Mouse (Mus musculus) embryo, embryonic 10.5 days (tissue): Measurements from ENCODE around the gene Bach2.

Source experiments
- DNase-seq: peaks from one replicate; pipeline ENCODE4 v3.0.0-alpha.2; 2015; ENCODE audit warnings: low spot score

Bach2 gene

GRCm38 (mm10) chr4:32389107-32389800 lies 150.7 kb downstream of the Bach2 start:
- no peak for DNase-seq

- no peak for DNase-seq
Measured at GRCm38 (mm10) chr4:32391260-32391659, 152.7 kb downstream of the Bach2 start.

GRCm38 (mm10) chr4:32393226-32393625 lies 154.6 kb downstream of the Bach2 start:
- no peak for DNase-seq

- DNase-seq, result no peak
Measured at GRCm38 (mm10) chr4:32393951-32394350, 155.3 kb downstream of the Bach2 start.

GRCm38 (mm10) chr4:32394850-32395249 lies 156.2 kb downstream of the Bach2 start:
- no peak for DNase-seq

- DNase-seq, result no peak
Measured at GRCm38 (mm10) chr4:32401459-32401858, 162.9 kb downstream of the Bach2 start.

- DNase-seq, result no peak
Measured at GRCm38 (mm10) chr4:32403506-32403905, 164.9 kb downstream of the Bach2 start.

GRCm38 (mm10) chr4:32405149-32405882 lies 166.7 kb downstream of the Bach2 start:
- no peak for DNase-seq

GRCm38 (mm10) chr4:32405985-32406384 lies 167.4 kb downstream of the Bach2 start:
- DNase-seq, result no peak

GRCm38 (mm10) chr4:32408535-32408934 lies 169.9 kb downstream of the Bach2 start:
- no peak for DNase-seq

GRCm38 (mm10) chr4:32409116-32409880 lies 170.7 kb downstream of the Bach2 start:
- DNase-seq, result no peak

GRCm38 (mm10) chr4:32413063-32413462 lies 174.5 kb downstream of the Bach2 start:
- no peak for DNase-seq

GRCm38 (mm10) chr4:32413505-32413904 lies 174.9 kb downstream of the Bach2 start:
- no peak for DNase-seq

GRCm38 (mm10) chr4:32414959-32415358 lies 176.4 kb downstream of the Bach2 start:
- DNase-seq, result no peak

- DNase-seq, result no peak
Measured at GRCm38 (mm10) chr4:32417939-32418338, 179.3 kb downstream of the Bach2 start.

- DNase-seq, result no peak
Measured at GRCm38 (mm10) chr4:32421570-32421969, 183.0 kb downstream of the Bach2 start.

GRCm38 (mm10) chr4:32422427-32422826 lies 183.8 kb downstream of the Bach2 start:
- DNase-seq, result no peak

GRCm38 (mm10) chr4:32423667-32424066 lies 185.1 kb downstream of the Bach2 start:
- no peak for DNase-seq

GRCm38 (mm10) chr4:32424434-32424833 lies 185.8 kb downstream of the Bach2 start:
- no peak for DNase-seq

GRCm38 (mm10) chr4:32425060-32425459 lies 186.5 kb downstream of the Bach2 start:
- no peak for DNase-seq

- no peak for DNase-seq
Measured at GRCm38 (mm10) chr4:32425641-32426040, 187.0 kb downstream of the Bach2 start.

GRCm38 (mm10) chr4:32426779-32427577 lies 188.4 kb downstream of the Bach2 start:
- no peak for DNase-seq
